Mouse (Mus musculus) layer of hippocampus, postnatal 10 days (tissue): ENCODE results near the gene Angpt4. TPM values are rescaled to one million over a fixed set of nuclear protein-coding genes. Genes with fewer than 3 reads are reported as not detected.
A peak's percentile ranks its signal among the peaks of the same experiment; 100 is the strongest.

Experiments used
- DNase-seq, 2 experiments: peaks; one replicate each; pipeline ENCODE4 v3.0.0; 2021; ENCODE audit warnings: low spot score in 2 of 2
- long read RNA-seq: library from polyadenylated mRNA; stranded (forward); transcript quantifications from one replicate; pipeline ENCODE4 v2.0.0, GENCODE M21; 2023
- total RNA-seq, 2 experiments: library from RNA; stranded (reverse); gene quantifications; 2 replicates each; pipeline ENCODE4 v1.2.3; 2021

The Angpt4 gene
- not detected for total RNA-seq
- long read RNA-seq = 0 reads

DNA sequence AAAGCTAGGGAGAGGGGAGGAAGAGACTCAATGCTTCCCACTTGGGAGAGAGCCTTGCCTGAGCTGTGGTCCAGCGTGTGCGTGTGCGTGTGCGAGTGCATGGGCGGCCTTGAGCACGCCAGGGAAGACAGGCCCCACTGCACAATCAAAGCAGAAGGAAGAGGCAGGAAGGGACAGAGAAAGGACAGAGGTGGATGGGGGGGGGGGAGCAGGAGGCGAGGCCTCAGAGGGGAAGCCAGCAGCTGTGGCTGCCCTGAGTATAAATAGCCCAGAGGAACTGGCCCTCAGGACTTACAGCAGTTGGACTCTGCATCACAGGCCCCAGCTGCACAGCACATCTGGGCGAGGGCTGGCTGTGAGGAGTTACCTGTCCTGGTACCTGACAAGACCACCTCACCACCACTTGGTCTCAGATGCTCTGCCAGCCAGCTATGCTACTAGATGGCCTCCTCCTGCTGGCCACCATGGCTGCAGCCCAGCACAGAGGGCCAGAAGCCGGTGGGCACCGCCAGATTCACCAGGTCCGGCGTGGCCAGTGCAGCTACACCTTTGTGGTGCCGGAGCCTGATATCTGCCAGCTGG is at the start of gene Angpt4:
Gene Angpt4 (plus strand): TSS at position 292 of the 582 bp plus-strand sequence.
- no peak for DNase-seq

DNA sequence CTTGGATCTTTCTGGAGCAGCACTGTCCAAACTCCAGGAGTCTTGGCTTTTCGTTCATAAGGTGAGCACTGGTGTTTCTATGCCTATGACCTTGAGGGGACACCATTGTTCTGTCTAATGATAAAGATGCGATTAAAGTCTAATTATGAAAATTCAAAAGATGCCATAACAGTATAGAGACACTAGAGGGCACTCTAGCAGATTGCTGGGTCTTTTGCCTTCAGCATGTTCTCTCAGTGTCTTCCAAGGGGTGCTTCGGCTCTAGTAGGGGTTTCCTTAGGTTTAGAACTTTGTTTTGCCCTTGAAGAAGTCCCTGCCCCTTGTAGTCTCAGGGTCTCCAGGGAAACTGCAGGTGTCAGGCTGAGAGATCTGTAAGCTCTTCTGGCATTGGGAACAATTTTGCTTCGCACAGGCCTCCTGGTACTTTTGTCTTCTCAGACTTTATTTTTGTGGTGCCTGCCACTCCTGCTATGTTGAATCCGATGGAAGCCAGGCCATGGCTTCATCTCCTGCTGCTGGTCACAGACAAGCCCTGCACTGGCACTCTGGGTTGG is 48.7 kb upstream of the Angpt4 start:
- DNase-seq = no peak

DNA sequence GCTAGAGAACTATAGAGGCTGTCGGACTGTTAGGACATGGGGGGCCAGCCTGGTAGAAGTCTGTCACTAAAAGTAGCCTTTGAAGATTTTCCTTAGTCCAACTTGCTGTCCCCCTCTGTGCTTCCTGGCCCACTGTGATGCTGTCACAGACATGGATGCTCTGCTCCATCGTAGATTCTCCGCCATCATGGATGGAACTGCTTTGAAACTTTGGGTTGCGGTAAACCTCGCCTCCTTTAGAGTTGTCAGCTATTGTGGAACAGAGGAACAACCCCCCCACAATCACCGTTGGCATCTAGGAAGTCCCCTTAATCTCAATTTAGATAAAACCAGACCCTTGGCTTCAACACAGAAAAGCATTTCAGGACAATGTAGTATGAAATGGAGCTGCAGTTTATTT is 46.1 kb upstream of the Angpt4 start:
- DNase-seq = no peak

DNA sequence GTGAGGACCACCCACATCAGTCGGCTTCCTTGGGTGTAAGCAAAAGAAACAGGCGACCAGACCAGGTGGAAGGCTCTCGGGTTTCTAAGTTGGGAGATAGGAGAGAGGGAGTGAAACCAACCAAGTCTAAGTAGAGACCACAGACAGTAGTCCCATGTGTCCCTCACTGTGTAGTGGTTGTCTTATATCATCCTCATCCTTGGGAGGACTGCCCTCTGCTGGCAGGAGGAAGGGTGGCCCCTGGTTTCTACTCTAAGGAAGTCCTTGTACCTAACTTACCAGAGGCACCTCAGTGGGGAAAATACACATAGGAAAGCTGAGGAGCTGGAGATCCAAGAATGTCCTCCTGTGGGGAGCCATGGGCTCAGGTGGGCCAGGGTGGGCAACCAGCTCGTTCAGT is 44.5 kb upstream of the Angpt4 start:
- DNase-seq = peak; percentile 64 to 71

DNA sequence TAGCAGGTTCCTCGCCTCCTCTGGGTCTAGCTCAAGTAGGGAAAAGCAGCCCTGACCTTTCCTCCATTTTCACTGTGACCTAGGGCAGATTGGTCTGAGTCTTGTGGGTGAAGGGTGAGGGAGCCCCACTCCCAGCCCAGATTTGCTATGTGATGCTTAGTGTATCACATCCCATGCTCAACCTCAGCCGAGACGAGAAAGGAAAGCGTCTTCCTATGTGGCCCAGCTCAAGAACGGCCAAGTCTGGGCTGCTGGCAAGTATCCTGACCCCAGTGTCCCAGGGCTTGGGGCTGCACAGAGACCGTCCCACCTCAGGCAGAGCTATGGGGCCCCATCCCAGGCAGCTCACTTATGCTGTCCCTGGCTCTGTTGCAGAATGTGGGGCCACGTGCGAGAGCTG is 42.8 kb upstream of the Angpt4 start:
- no peak for DNase-seq

DNA sequence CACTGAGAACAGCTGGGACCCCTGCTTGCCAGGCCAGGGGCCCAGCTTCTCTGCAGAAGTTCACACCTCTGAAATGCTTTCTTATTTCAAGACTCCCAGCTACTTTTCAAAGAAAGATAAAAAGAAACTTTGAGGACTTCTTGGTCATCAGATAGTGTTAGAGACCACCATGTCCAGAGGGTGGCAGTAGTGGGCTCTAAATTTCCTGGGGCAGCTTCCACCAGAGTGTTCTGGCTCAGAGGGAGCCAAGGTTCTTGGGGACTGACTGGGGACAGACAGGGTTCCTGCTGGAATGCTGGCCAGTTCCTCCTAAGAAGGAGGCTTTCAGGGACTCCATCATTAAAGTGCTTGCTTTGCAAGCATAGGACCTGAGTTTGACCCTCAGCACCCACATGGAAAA is 36.5 kb upstream of the Angpt4 start:
- peak; percentile 60 to 73 for DNase-seq

DNA sequence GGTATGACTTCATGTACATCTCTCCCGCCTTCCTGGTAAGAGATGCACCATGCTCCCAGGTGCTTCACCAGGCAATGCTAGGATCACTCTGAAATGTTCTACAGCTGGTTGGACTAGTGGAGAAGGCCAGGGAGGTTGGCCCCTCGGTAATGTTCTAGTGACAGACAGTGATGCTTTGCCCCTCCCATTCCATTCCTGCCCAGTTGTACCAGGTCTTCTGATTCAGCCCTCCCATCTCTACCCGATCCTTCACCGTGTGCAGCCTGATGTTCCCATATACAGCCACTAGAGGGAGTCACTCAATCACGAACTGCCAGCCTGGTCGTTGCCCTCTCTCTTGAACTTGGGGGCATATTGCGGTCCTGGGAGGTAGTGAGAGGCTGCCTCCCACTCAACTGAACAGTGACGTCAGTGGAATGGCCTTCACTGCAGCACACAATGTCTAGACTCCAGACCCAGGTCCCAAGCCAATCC is 35.0 kb upstream of the Angpt4 start:
- peak; percentile 70 to 76 for DNase-seq

DNA sequence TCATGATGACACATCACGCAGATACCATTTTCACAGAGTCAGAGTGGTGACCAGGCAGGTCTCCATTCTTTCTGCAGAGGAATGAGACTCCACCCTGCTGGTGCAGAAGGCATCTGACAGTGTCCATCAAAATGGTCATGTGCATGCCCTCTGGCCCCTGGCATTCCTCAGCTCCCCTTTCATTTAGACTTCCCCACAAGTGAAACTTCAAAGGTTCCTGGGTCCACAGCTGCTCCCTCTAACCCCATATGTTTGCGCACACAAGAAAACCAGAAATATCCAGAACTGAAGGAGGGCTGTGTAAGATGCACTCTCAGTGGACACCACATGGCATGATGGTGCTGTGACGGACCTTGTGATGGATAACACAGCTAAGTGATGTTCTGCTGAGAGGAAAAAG is 32.4 kb upstream of the Angpt4 start:
- DNase-seq = no peak

DNA sequence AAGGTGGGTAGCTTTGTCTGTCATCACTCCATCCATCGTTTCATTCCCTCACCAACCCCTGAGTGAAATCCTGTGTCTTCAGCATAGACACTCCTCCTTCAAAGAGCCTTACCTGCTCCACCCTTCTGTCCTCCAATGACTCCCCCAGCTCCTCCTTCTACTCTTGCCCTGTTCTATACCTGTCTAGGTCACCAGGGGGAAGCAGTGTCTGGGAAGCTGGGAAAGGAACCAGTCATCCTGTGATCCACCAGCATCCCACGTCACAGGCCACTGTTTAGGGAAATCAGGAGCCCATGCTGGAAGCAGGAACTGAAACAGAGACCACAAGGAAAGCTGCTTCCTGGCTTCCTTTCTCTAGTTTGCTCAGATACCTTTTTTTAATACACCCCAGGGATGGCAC is 31.2 kb upstream of the Angpt4 start:
- no peak for DNase-seq

DNA sequence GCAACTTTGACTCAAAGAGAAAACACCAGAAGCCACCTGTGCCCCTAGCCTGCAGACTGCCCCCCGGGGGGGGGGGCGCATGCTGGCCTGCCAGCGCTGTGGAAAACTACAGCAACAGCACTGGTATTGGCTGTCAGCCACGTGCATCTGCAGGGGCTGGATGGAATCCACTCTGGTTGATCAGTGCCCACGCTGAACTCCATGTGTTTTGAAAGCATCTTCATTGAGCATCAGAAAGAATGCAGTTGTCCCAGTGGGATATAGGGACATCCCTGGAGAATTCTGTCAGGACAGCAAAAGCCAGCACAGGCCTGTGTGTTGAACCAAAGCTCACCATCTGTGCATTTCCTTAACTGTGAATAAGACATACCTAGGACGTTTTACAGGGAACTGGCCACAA is 20.0 kb upstream of the Angpt4 start:
- DNase-seq = peak; percentile 51 to 53

DNA sequence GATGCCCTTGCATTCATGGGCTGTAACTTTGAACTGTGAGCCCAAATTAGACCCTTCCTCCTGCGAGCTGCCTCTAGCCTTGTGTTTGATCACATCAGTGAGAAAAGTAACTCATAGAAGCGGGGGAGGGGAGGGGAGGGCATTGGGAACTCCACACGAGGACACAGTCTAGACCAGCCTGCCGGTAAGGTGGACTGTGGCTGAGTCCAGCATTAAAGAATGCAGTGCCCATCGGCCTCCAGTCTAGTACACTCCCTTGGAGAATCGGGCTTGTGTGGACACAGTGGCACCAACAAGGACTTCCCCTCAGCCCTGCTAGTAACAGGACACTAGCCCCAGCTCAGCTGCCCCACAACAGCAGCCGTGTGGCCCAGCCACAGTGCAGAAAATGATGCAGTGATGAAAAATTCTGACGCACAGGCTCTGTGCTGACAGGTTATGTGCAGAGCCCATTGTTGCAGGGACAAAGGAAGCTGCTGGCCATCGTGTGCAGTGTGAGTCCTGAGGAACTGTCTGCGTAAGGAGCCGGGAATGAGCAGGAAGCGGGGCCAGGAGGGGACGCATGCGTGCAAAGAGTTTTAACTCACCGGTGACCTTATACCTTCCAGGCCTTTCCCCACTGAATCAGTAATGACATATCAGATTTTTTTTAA is 17.8 kb upstream of the Angpt4 start:
- no peak for DNase-seq

DNA sequence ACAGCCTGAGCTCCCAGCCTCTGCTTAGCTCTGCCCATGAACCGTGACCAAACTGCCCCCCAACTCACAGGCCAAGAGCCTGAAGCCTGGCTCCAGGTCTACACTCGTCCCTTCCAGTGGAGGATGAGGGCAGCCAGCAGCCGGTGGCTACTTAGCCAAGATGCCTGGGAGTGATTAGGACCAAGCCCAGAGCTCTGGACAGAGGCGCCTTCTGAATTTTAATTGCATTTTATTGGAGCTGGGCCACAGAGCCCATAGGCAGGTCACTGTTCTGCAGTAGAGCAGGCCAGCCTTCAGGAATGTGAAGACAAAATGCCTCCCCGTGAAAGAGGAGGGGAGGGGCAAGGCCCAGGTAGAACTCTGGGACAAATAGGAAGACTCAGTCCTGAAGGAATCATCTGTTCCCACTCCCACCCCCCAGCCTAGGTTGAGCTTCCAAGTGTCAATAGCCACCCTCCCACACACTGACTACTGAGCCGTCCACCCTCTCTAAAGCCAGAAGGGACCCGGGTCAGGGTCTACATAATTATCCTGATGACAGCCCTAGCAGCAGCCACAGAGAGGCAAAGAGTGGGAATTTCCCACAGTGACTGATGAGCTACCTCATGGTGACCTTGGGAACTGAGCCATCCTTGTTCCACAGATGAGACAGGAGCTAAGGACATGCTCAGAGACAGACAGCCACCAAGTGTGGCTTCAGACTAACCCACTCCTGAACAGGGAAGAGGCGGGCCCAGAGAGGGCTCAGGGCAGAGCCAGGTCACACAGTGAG is 16.6 kb upstream of the Angpt4 start:
- peak; percentile 54 to 60 for DNase-seq

DNA sequence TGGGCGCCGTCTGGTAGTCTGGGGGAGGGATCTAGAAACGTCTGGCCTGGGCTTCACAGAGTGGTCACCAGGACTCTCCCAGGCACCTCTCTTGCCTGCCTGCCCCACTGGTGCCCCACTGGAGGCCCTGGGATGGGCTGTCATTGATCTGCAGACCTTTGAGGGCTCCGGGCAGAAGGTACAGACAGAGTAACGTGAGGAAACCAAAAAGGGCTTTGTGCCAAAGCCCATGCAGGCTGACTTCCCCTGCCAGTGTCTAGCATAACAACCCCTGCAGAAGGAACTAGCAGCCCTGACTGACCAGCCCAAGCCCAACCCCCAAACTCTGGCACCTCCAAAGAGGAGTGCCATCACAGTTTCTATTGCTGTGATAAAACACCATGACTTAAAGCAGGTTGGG is 15.1 kb upstream of the Angpt4 start:
- no peak for DNase-seq

DNA sequence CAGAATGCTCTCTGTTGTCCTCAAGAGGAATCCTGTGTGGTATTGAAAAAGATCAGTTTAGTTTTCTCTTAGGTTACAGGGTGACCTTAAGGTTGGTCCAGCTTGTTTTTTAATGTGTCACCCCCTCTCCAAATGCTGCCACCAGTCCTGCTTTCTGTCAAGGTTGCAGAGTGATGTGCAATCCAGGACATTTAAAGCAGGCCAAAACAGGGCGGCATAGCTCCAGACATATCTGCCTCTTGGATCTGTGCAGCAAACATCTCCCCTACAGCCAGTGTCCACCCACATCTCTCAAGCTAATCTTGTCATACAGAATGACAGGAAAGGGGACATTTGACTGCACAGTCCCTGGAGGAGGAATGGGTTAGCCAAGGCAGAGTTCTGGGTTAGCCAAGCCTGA is 12.9 kb upstream of the Angpt4 start:
- no peak for DNase-seq

DNA sequence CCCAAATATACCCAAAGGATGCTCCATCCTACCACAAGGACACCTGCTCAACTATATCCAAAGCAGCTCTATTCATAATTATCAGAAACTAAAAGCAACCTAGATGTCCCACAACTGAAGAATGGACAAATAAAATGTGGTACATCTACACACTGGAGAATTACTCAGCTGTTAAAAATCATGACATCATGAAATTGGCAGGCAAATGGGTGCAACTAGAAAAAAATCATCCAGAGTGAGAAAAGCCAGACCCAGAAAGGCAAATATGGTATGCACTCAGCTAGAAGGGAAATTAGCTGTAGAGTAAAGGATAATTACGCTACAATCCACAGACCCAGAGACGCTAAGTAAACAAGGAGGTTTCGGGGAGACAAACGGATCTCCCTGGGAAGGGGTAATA is 10.2 kb upstream of the Angpt4 start:
- DNase-seq = no peak

DNA sequence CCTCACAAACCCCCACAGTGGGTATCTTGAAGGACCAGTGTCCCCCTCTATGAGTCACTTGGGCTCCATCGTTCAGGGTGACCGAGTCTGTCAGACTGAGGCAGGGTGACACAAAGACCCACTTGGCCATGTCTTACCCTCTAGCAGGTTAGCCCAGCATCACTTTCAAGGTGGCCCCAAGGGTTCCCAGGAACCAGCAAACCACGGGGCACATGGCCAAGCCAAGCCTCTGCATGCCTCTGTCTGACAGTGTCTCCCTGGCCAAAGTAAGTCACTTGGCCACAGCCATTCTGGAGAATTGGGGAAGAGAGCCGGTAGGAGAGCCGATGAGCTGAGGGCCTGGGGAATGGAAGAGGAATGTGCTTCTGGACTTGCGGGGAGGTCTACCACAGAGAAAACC is 7.7 kb upstream of the Angpt4 start:
- DNase-seq = no peak

DNA sequence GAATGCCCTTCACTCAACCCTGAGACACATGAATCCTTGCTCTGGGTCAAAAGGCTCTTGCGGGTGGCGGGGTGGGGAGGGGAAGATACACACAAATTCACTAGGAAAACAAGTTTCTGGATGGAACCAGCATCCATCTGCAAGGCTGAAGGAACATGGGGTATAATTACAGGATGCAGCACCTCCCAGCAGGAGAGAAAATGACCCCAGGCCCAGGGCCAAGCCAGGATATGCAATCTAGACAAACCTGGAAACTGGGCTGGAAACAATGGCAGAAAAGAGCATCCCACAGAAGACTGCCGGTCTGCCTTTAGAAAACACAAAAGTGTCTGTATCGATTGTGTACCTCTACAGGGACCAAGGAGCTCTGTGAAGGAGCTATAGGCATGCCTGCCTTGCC is 7.1 kb upstream of the Angpt4 start:
- no peak for DNase-seq

DNA sequence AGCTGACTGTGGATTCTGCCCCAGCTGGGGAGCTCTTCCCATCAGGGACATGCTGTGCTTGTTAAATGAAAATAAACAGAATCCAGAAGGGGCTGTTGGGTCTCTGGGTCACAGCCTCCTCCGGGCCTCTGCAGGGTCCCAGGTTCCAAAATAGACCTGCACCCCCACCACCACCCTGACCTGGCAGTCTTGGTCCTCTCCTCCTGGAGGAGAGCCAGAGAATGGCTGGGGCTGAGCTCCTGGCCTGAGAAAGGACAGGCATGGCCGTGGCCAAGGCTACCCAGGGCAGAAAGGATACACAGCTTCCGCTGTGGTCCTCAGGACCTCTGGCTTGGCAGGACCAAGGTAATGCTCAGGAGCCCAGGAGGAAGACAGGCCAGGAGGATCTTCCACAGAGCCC is 6.4 kb upstream of the Angpt4 start:
- DNase-seq = no peak

DNA sequence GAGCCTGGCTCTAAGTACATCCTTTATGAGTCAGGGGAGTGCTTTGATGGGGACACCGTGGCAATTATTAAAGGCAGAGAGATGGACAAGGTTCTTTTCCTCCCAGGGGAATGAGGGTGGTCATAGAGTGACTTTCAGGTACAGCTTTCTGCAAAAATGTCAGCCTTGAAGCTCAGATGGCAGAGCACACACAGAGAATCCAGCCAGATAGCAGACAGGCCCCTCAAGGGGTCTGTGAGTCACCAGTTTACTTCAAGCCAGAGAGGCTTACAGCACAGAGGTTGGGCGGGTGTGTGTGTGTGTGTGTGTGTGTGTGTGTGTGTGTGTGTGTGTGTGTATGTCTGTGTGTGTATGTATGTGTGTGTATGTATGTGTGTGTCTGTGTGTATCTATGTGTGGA is 4.0 kb upstream of the Angpt4 start:
- DNase-seq = no peak

DNA sequence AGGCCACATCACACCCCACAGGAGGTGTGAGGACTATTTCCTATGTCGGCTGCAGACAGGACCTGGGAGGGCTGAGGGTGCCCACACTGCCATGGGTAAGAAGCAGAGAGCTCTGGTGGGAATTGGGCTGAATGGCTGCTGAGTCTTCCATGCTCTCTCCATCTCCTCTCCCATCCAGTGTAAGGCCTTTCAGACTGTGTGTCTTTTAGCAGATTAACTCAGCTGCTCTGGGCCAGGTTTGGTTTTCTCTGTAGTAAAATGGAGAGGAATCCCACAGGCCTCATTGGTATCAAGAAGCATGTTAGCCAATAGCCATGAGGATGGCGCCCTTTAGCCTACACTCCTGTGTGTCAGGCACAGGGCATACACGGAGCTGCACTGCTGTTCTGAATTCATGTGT is 1.6 kb upstream of the Angpt4 start:
- DNase-seq = no peak

DNA sequence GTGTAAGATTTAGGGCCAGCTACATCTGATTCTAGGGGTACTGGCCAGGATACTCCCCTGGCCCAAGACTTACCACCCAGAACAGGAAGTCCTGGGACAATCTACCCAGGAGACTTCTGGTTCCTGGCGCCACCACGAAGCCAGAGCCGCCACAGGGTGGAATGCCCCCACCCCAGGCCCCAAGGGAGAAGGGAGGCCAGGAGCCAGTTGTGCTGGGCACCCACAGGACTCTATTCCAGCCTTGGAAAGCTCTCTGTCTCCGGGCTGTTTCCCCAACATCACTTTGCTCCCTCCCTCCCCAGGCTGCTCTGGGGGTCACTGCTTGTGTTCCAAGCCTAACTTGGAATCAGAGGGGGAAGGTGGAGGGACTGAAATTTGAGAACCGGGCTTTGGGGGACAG is 512 bp upstream of the Angpt4 start:
- DNase-seq = no peak

DNA sequence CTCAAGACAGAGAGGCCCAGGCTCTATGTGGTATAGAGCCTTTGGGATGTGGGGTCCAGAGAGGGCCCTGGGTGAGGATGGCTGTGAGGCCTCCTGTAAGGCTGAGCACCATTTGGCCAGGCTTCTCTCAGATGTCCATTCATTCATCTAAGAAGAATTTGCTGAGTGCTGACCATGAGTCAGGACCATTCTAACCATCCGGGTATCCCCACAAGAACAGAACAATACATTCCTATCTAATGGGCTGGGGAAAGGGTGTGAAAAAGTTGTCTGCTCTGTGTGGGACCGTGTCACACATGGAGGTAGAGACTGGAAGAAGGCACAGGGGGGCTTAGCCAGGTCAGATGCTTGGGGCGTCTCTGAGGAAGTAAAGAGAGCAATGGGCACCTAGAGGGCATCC is 741 bp downstream of the Angpt4 start:
- DNase-seq = no peak
